Mouse (Mus musculus): ENCODE results near the gene Gm26566. TPM values are rescaled to one million over a fixed set of nuclear protein-coding genes. Genes with fewer than 3 reads are reported as not detected.
A peak's percentile ranks its signal among the peaks of the same experiment; 100 is the strongest.

The Gm26566 gene
- polyA plus RNA-seq, 1 experiment from 2014 or later: 1.1 TPM

- no peak overlapping the region for H3K4me2 ChIP-seq (replicated peaks)
- no peak overlapping the region for H3K9ac ChIP-seq
- H3K9me3 ChIP-seq: no peaks in the 10 kb centered on the region
- no peaks in the 10 kb centered on the region for H3K4me1 ChIP-seq
- H3K27me3 ChIP-seq: no peaks in the 10 kb centered on the region; the same call in 1 of the 2 replicates
- no peak overlapping the region for H3K4me3 ChIP-seq
- no peak overlapping the region for H3K27ac ChIP-seq
- WGBS: 76% methylated on average over 1 of the region's 1 CpGs
- ATAC-seq (ENCODE audit: low FRiP score, low read depth): no peak
- H3K36me3 ChIP-seq: no peaks in the 10 kb centered on the region
Observed at GRCm38 (mm10) chr4:88699301-88699700, 22.3 kb upstream of the Gm26566 start.

- 27% methylated on average over 3 of the region's 3 CpGs for WGBS
- H3K4me1 ChIP-seq: no peaks in the 10 kb centered on the region
Observed at GRCm38 (mm10) chr4:88705924-88706323, 15.7 kb upstream of the Gm26566 start.

DNA sequence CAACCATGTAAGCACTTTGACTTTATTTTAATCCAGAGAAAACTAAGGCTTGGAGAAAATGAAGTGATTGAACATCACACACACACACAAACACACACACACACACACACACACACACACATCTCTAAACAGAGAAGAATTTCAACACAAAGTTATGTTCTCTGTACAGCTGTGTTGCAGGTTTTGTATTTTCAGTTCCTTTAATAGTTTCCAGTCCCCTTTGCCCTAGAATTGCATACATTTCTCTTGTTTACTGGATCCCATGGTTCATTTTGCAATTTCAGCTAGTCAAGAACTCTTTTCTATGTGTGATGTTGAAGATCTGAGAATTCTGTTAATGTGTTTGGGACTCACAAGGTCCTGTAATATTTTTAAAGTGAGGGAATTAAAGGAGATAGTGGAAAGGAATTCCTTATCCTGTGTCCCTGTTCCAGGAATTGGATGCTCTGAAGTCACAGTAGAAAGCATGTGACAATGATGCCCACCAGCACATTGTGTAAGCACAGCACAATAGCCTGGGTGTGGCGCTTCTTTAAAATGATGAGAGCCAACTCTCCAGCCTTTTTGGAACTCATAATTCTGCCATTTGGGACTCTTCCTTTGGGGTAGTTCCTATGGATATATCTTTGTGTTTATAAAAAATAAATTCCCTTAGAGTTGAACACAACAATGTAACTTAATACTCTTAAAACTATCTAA is 14.3 kb upstream of the Gm26566 start:
- 96% methylated on average over 1 of the region's 1 CpGs for WGBS
- ATAC-seq (ENCODE audit: low FRiP score, low read depth): no peak
- Histone ChIP-seq H3K4me1 (no peaks in the 10 kb centered on the region), H3K9me3 (no peaks in the 10 kb centered on the region), H3K9ac (no peak overlapping the region), H3K27ac (no peak overlapping the region), H3K36me3 (peaks cover 9% of the 10 kb centered on the region; the same call in 1 of the 2 replicates), H3K27me3 (no peaks in the 10 kb centered on the region), H3K4me3 (no peak overlapping the region), H3K4me2 (replicated peaks) (no peak overlapping the region)

More at GRCm38 (mm10) chr4:88705924-88706323, 15.7 kb upstream of the Gm26566 start:
- Histone ChIP-seq H3K27ac (no peak overlapping the region), H3K4me3 (no peak overlapping the region), H3K36me3 (peaks cover 9% of the 10 kb centered on the region; the same call in 1 of the 2 replicates), H3K9me3 (no peaks in the 10 kb centered on the region), H3K4me2 (replicated peaks) (no peak overlapping the region), H3K9ac (no peak overlapping the region), H3K27me3 (no peaks in the 10 kb centered on the region)
- no peak for ATAC-seq (ENCODE audit: low FRiP score, low read depth)

DNA sequence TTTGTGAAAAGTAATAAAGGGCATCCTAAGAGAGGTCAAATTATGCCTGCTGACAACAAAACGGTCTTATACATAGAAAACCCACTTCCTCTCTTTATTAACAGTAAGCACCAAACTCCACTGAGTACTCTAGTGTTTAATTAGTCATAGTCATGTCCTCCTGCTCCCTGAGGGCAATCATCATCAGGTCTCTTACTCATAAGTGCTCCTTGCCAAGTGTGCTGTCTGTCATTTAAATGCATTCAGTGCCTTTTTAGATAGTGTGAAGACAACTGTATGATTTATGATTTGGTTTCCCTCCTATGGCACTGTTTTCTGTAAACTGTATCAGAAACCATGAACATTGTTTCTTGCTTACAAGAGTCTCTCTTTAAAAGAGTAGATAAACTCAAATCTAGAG is 7.3 kb upstream of the Gm26566 start:
- no peak overlapping the region for H3K27ac ChIP-seq
- 78% methylated on average over 1 of the region's 1 CpGs for WGBS

GRCm38 (mm10) chr4:88715059-88715458 is 6.5 kb upstream of the Gm26566 start:
- Histone ChIP-seq H3K27ac (no peak overlapping the region), H3K27me3 (no peaks in the 10 kb centered on the region), H3K4me1 (peaks cover 12% of the 10 kb centered on the region), H3K4me3 (no peak overlapping the region), H3K4me2 (replicated peaks) (no peak overlapping the region), H3K9ac (no peak overlapping the region), H3K36me3 (peaks cover 42% of the 10 kb centered on the region), H3K9me3 (no peaks in the 10 kb centered on the region)
- ATAC-seq (ENCODE audit: low FRiP score, low read depth): no peak

More for the DNA sequence above, 7.3 kb upstream of the Gm26566 start:
- ATAC-seq (ENCODE audit: low FRiP score, low read depth): no peak
- Histone ChIP-seq H3K9ac (no peak overlapping the region), H3K4me1 (peaks cover 10% of the 10 kb centered on the region), H3K4me3 (no peak overlapping the region), H3K4me2 (replicated peaks) (no peak overlapping the region), H3K36me3 (peaks cover 45% of the 10 kb centered on the region), H3K9me3 (no peaks in the 10 kb centered on the region), H3K27me3 (no peaks in the 10 kb centered on the region)

DNA sequence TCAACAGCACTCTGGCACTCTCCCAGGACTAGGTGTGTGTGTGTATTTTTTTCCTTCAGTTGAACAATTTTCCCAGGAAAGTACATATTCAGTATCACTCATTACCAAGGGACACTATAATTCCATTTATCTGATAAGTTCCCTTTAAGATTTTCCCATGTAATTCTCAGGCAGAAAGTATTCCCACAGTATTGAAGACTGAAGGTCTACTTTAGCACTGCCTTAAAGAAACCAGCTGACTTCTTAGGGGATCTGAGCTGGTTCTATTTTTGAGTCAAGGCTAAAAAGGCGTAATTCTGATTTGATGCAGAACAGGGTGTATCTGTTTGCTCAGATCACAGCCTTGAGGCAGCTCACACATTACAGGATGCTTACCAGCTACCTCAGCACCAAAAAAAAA is 2.9 kb upstream of the Gm26566 start:
- Histone ChIP-seq H3K9me3 (no peaks in the 10 kb centered on the region), H3K9ac (peak overlapping the region; percentile 21), H3K27ac (no peak overlapping the region), H3K4me2 (replicated peaks) (peak overlapping the region; percentile 69), H3K4me3 (peak overlapping the region; percentile 38), H3K4me1 (peaks cover 25% of the 10 kb centered on the region), H3K36me3 (peaks cover 43% of the 10 kb centered on the region), H3K27me3 (no peaks in the 10 kb centered on the region)
- 51% methylated on average over 1 of the region's 1 CpGs for WGBS
- ATAC-seq (ENCODE audit: low FRiP score, low read depth): no peak

DNA sequence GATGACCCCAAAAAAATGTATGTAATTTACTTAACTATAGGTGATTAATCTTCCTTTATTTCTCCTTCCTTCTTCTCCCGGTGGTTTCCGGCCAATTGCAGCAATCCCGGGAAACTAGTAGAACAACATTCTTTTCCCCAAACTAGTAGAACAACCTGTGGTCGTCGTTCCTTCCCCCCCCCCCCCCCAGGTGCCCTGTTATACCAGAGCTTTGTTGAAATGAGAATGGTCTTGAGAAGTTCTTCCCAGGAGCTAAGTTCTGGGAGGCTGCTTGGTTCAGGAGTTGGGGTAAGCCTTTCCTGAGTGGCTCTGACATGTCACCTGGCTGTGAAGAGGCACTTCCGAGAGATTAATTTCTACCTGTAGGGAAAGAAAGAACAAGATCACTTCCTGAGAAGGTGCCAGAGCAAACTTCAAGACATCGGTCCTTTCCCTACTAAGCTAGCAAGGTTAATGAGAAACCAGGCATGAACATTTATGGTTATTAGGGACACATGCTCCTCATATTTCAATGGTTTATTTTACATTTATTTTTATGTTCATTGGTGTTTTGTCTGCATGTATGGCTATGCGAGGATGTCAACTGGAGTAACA is 2.0 kb downstream of the Gm26566 start:
- Histone ChIP-seq H3K36me3 (peaks cover 13% of the 10 kb centered on the region), H3K9me3 (no peaks in the 10 kb centered on the region), H3K27me3 (no peaks in the 10 kb centered on the region), H3K4me2 (replicated peaks) (no peak overlapping the region), H3K4me3 (no peak overlapping the region), H3K4me1 (peaks cover 19% of the 10 kb centered on the region), H3K9ac (no peak overlapping the region), H3K27ac (no peak overlapping the region)
- WGBS: 46% methylated on average over 8 of the region's 8 CpGs
- ATAC-seq (ENCODE audit: low FRiP score, low read depth): no peak

- Histone ChIP-seq H3K36me3 (no peaks in the 10 kb centered on the region), H3K27me3 (no peaks in the 10 kb centered on the region), H3K4me3 (no peak overlapping the region), H3K4me2 (replicated peaks) (no peak overlapping the region), H3K4me1 (no peaks in the 10 kb centered on the region), H3K27ac (no peak overlapping the region), H3K9ac (no peak overlapping the region), H3K9me3 (no peaks in the 10 kb centered on the region)
- WGBS: 81% methylated on average over 6 of the region's 6 CpGs
- ATAC-seq (ENCODE audit: low FRiP score, low read depth): no peak
Observed at GRCm38 (mm10) chr4:88726727-88727126, 5.1 kb downstream of the Gm26566 start.

DNA sequence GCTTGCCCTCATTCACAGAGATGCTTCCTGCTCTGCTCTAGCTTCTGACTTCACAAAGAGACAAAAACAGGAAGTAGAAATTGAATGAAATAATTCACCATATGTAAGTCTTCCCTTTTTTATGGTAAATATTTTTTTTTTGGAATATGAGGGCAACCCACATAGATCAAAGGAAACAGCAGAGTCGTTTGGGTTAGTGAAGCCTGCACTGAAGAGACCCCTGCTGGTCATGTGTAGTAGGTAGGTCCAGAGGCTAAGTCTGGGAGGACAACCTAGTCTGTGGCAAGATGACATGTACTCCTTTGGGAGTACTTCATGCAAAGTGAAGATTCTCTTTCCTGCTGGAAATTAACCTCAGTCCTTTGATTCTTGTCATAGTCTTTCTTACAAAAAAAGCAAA is 5.7 kb downstream of the Gm26566 start:
- no peak overlapping the region for H3K4me3 ChIP-seq
- no peak overlapping the region for H3K9ac ChIP-seq
- 0% methylated on average over 1 of the region's 1 CpGs for WGBS
- no peaks in the 10 kb centered on the region for H3K9me3 ChIP-seq
- ATAC-seq (ENCODE audit: low FRiP score, low read depth): no peak
- H3K36me3 ChIP-seq: no peaks in the 10 kb centered on the region
- H3K4me2 ChIP-seq (replicated peaks): no peak overlapping the region
- no peaks in the 10 kb centered on the region for H3K4me1 ChIP-seq
- H3K27ac ChIP-seq: no peak overlapping the region
- H3K27me3 ChIP-seq: no peaks in the 10 kb centered on the region

- no peak overlapping the region for H3K4me2 ChIP-seq (replicated peaks)
- H3K36me3 ChIP-seq: no peaks in the 10 kb centered on the region
- no peaks in the 10 kb centered on the region for H3K4me1 ChIP-seq
- no peak overlapping the region for H3K9ac ChIP-seq
- no peak for ATAC-seq (ENCODE audit: low FRiP score, low read depth)
- no peak overlapping the region for H3K27ac ChIP-seq
- 7% methylated on average over 2 of the region's 2 CpGs for WGBS
- no peak overlapping the region for H3K4me3 ChIP-seq
- H3K9me3 ChIP-seq: no peaks in the 10 kb centered on the region
- no peaks in the 10 kb centered on the region for H3K27me3 ChIP-seq
Observed at GRCm38 (mm10) chr4:88738480-88738879, 16.9 kb downstream of the Gm26566 start.

GRCm38 (mm10) chr4:88739036-88739435 is 17.4 kb downstream of the Gm26566 start:
- Histone ChIP-seq H3K9ac (no peak overlapping the region), H3K27me3 (no peaks in the 10 kb centered on the region), H3K4me3 (no peak overlapping the region), H3K4me2 (replicated peaks) (no peak overlapping the region), H3K9me3 (no peaks in the 10 kb centered on the region), H3K4me1 (no peaks in the 10 kb centered on the region), H3K27ac (no peak overlapping the region), H3K36me3 (no peaks in the 10 kb centered on the region)
- 78% methylated on average over 6 of the region's 6 CpGs for WGBS
- no peak for ATAC-seq (ENCODE audit: low FRiP score, low read depth)

DNA sequence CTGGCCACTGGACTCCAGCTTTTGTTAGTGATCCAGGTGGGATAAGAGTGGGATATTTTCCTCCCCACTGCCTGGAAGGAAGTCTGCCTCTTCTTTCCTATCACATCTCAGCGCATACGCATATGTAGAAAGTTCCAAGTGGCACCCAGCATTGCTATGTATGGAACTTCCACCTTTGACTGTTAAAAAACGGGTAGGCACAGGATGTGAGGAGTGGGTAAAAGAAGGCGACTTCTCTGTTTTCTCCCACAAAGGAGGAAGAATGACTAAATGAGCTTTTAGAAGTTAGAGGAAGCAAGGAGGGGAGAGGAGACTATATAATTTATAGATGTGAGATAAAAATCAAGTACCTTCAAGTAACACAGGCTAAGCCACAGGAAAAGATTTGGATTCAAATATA is 19.8 kb downstream of the Gm26566 start:
- no peak overlapping the region for H3K4me2 ChIP-seq (replicated peaks)
- no peak overlapping the region for H3K27ac ChIP-seq
- H3K4me1 ChIP-seq: peaks cover 7% of the 10 kb centered on the region
- H3K9me3 ChIP-seq: no peaks in the 10 kb centered on the region
- no peaks in the 10 kb centered on the region for H3K36me3 ChIP-seq
- H3K9ac ChIP-seq: no peak overlapping the region
- no peak overlapping the region for H3K4me3 ChIP-seq
- 83% methylated on average over 4 of the region's 4 CpGs for WGBS
- H3K27me3 ChIP-seq: no peaks in the 10 kb centered on the region
- no peak for ATAC-seq (ENCODE audit: low FRiP score, low read depth)
